Mouse (Mus musculus) retina, embryonic 14.5 days (tissue): ENCODE results near the gene Polr3e.
"Not testable (repeated sequence)": the region's sequence is repeated elsewhere in the genome, so short reads cannot be mapped to it uniquely, and the experiment has no call there.

Source experiments
- DNase-seq: peaks from one replicate; pipeline ENCODE4 v3.0.0-alpha.2; 2015; ENCODE audit warnings: low spot score

Gene Polr3e

DNA sequence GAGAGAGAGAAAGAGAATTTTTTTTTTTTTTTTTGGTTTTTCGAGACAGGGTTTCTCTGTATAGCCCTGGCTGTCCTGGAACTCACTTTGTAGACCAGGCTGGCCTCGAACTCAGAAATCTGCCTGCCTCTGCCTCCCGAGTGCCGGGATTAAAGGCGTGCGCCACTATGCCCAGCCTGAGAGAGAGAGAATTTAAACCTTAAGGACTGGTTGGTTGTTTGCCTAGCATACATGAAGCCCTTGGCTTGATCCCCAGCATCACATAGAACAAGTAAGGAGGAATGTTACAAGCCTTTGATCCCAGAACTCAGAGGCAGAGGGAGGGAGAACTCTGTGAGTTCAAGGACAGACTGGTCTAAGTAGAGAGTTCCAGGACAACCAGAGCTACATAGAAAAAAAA is 6.3 kb upstream of the Polr3e start:
- not testable (repeated sequence) for DNase-seq

DNA sequence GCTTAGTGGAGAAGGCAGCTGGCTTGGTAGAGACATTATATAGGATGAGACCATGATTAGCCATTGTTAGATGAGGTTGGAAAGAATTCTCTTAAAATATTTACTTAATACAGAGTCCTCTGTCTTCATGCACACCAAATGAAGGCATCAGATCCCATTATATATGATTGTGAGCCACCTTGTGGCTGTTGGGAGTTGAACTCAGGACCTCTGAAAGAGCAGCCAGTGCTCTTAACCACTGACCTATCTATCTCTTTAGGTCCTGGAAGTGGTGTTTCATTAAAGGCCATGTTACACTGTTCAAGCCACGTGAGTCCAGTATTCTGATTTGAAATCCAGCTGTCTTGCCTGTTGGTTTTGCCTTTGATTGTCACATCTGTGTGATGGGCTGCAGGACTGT is 4.2 kb upstream of the Polr3e start:
- DNase-seq, result no peak

DNA sequence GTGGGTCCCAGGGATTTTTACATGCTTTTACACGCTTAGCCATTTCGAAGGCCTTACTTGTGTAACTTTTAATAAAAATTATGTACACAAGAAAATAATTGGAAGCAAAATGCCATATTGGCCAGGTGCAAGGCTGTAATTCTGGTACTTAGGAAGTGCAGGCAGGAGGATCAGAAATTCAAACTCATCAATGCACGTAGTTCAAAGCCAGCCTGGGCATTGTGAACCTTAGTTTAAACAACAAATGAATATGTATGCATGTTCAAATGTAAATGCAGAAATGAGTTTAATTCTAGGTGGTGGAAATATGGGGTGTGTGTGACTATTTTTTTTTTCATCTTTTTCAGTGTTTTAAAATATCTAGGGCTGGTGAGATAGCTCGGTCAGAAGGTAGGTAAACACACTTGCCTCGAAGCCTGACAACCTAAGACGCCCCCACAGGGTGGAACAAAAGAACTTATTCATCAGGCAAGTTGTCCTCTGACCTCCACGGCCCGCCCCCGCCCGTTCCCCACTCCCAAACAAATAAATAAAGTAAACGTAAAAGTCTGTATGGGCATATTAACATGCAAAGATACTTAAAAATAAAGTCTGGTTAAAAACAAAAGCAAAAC is 1.2 kb upstream of the Polr3e start:
- DNase-seq, result no peak

DNA sequence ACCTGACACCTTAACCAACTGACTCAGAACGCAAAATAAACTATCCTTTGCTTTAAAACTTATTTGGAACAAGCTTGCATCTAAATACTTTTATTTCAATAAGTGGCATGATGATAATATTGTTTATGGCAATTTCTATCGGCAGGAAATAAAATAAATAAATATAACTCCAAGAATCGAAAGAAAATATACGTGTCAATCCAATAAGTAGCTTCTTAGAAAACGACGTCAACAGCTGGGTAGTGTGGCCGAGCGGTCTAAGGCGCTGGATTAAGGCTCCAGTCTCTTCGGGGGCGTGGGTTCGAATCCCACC is 309 bp upstream of the Polr3e start:
- no peak for DNase-seq

DNA sequence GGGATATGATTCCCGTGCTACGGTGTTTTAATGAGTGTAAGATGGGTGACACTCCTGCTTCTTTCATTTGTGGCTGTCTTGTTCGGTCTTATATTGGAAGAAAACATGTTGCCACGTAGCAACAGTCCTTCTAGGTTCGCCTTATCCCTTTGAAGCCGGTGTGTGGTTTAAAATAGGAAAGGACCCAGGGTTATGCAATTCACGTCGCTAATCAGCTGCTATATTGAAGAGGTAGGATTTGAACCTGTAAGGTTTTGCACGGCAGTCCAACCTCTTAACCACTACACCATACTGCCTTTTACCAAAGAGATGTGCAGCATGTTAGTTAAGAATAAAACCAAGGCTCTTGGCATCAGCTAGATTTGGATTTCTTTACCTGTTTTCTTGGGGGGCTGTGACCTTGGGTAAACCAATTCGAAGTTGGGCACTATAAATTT is 1.0 kb downstream of the Polr3e start:
- peak; percentile 80 for DNase-seq

DNA sequence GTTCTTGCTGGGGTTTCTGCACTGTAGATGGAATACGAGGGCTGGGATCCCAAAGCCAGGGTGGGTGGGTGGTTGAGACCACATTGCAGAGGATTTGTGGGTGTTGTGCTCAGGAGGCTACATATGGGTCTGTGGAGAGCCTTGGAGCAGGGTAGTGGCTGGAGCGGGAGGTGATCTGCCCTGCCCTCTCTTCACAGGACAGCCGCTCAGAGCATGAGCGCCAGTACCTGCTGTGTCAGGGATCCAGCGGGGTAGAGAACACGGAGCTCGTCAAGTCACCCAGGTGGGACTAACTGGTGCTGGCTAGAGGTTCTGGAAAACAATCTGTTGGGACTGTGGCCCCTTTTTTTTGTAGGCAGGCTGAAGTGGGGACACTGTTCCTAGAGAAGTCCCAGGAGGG is 15.6 kb downstream of the Polr3e start:
- no peak for DNase-seq

DNA sequence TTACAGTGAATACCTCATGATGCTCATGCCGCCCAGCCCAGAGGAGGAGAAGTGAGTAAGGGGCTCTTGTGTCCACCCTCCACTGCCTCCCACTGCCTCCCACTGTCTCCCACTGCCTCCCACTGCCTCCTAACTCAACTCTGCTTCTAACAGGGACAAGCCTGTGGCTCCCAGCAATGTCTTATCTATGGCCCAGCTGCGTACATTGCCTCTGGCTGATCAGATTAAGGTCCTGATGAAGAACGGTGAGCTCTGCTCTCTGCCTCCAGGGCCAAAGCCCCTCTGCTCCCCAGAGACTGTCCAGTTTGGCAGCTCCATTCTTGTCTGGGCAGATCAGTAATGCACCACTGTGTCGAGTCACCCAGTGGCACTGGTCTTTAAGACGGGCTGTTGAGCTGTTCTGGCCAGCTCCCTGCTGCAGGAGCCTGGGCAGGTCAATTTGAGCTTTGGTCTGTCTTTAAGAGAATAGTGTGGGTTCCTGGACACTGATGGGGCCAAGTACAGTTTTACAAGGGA is 16.2 kb downstream of the Polr3e start:
- no peak for DNase-seq

DNA sequence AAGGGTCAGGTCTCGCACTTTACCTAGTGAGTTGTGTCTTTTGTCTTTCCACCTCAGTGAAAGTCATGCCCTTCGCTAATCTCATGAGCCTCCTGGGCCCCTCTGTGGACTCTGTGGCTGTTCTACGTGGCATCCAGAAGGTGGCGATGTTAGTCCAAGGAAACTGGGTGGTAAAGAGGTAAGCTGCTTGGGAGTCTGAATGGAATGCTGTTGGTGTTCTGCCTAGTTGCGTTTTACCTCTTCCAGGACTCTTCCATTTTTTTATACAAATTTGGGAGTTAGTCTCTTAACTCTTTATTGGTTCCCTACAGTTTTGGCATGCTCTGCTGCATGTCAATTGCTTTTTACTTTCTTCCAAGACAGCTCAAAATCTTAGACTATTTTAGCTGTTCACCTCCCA is 17.2 kb downstream of the Polr3e start:
- peak; percentile 82 for DNase-seq

DNA sequence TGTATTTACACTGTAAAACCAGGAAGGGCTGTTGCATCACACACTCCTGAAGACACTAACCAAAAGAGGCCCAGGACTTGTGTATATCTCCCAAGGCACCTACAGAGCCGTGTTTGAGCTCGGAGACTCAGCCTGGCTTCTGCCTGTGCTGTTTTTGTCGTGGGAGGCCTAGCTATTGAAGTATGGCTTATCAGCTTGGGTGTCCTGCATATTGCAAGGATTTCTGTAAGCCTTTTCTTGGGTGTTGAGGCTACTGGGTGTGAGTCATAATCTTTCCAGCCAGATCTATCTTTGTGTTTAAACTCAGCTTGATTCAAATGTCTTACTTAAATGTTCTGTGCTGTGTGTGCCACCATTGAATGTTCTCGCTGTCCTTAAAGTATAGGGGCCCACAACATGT is 19.0 kb downstream of the Polr3e start:
- DNase-seq, result no peak

DNA sequence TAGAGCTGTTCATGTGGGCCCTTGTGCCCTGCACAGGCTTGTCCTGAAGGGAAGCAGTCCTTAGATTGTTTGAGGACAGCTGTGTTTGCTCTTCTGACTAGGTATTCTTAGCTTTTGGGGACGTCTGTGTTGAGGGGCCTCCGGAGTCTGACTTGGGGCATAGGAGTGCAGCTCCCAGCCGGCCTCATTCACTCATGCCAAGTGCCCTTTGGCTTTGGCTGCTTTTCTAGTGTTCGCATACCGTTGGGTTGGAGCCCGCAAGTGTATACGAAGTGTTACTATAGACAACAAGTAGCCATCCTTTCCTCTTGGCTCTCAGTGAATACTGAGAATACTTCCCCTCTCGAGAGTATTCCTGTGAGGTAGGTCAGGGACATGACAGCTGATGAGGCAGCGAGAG is 20.7 kb downstream of the Polr3e start:
- no peak for DNase-seq

DNA sequence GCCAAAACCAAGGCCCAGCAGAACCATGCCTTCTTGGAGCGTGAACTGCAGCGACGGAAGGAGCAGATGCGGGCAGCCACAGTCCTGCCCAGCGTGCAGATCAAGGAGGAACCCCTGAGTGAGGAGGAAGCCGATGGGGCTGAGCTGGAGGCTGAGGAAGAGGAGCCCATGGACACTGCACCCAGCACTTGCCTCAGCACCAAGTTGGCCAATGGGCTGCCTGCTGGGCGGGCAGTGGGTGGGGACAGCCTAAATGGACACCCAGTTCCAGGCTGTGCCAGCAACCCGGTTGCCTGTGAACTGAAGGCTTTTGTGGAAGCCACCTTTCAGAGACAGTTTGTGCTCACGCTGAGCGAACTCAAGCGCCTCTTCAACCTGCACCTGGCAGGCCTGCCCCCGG is 22.8 kb downstream of the Polr3e start:
- DNase-seq, result no peak

DNA sequence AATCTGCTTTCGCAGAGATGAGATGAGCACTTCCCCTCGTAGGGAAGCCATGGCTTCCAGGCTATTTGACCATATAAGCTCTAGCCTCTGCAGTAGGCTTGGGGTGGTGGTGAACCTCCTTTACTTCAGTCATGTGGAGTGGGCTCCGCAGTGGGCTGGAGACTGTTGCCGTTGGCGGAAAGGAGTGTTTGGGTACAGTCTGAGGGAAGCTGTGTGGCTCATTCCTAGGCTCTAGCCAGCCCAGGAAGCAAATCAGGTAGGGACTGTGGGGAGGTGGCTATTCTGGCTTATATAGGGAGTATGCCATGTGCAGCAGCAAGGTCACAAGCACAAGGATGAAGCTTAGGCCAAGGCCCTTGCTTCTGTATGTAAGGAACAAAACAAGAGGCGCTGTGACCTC is 23.7 kb downstream of the Polr3e start:
- DNase-seq, result no peak

DNA sequence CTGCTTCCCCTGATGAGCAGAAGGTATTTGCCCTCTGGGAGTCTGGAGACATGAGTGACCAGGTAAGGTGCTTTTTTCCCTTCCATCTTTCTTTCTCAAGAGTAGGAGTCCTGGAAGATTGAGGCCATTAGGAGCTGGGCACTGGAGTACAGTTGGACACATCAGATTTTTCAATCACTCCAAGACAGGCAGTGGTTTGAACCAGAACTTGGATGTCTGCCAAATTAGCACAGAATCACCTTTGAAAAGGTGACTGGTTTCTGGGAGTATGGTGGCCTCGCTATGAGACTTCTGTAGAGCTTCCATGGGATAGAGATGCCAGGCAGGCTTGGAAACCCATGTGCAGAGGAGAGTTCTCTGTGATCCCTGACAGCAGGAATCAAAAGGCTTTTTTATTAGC is 25.0 kb downstream of the Polr3e start:
- no peak for DNase-seq

DNA sequence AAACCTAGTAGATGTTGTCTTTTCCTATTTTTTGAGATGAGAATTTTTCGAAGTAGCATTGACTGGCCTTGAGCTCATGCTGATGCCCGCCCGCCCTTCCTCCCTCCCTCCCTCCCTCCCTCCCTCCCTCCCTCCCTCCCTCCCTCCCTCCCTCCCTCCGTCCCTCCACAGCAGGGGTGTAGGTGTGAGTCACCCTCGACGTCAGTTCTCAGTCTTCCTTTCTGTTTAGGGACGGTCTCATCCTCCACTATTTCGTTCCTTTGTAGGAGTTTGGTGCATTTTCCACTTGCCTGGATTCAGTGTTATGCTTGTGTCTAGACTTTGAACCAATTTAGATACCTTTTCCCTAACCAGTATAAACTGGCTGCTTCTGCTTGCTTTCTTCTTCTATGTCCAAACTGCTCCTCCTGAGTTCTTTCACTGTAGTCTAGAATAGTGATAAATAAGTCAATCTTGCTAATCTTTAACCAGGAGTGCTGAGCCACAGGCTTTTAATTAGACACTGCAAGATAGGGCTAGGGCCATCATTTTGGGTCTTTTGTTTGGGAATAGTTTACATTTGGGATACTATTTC is 26.5 kb downstream of the Polr3e start:
- no peak for DNase-seq

DNA sequence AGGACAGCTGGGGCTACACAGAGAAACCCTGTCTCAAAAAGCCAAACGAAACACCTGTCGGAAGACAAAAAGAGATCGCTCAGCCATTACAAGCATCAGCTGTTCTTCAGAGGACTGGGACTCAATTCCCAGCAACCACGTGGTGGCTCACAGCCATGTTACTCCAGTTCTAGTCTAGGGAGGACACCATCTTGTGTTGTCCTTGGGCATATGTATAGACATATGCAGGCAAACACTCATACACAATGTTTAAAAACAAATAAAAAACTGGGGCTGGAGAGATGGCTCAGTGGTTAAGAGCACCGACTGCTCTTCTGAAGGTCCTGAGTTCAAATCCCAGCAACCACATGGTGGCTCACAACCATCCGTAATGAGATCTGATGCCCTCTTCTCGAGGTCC is 36.0 kb downstream of the Polr3e start:
- not testable (repeated sequence) for DNase-seq

DNA sequence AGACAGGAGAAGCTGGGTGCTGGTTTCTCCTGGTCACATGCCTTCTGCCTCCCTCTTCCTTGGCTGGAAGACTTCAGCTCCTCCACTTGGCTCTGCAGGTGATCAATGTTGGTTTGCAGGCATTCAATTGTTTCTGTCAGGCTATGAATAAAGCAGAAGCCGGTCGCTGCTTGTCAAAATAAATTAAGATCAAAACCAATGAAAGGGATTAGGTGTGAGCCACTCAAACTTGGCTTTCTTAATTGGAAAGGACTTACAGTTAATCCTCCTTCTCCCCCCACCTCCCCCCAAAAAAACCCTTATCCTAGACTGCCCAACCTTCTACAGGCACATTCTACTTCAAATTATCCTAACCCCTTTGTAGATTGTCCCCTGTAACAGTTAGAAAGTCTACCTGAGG is 42.6 kb downstream of the Polr3e start:
- peak; percentile 45 for DNase-seq

DNA sequence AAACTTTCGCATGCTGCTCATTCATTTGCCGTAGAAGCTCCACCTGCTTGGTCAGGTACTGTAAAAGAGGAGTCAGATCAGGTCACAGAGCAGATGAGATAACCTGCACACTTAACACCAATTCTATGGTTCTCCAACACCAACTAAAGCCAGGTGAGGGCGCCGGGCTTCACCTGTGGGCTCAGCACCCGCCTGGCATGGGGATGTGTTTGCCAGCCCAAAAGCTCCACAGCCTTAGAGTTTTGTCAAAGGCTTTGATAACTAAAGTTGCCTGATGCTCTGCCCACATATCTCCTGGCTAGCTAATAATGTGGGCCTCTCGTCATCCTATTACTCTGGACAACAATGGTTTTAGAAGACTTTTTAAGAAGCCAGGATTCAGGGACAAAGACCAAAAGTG is 43.1 kb downstream of the Polr3e start:
- DNase-seq, result no peak

DNA sequence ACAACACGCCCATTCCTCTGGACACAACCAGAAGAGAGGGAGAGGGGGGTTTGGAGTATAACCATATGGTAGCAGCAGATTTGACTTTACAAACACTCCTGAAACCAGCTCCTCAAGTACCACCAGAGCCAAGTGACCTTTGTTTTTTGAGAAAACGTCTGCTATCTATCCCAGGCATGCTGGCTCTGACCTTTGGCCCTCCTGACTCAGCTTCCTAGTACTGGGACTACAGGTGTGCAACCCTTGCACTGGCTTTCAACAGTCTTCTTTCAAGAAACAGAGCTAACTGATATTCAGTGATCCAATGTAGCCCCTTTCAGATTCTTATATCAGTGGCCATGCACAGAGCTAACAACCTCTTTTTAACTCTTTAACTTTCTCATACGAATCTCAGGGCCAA is 44.3 kb downstream of the Polr3e start:
- DNase-seq, result no peak

DNA sequence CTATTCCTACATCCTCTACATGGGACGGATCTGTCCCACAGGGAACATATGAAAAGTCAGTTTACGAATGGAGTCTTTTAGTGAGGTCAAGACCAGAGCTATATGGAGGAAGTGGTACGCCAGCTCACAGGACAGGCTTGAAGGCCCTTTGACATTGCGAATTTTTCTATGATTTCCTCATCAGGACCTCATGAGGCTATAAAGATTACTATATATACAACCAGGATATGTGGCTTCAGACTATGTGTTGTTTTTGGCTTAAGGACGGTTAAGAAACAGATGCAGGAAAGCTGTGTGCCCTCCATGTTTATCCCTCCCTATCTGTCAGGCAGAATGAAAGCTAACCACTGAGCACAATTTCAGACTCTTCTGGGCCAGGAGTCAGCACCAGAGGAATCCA is 45.6 kb downstream of the Polr3e start:
- no peak for DNase-seq

DNA sequence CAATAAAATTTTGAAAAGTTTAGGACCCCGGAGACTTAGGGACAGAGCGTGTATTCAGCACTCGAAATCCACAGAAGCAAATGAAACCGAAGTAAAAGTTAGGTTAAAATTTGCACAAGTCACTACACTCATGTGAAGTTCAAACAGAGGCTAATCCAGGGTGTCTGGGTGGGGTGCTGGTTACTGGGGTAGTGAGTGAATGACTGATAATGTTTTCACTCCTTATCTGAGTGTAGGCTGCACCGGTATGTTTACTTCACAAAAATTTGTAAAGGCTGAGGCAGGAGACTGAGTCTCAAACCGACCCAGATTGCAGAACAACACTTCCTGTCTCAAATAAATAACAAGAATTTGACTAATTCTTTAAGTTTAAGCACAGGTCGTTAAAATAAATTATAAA is 51.7 kb downstream of the Polr3e start:
- no peak for DNase-seq

DNA sequence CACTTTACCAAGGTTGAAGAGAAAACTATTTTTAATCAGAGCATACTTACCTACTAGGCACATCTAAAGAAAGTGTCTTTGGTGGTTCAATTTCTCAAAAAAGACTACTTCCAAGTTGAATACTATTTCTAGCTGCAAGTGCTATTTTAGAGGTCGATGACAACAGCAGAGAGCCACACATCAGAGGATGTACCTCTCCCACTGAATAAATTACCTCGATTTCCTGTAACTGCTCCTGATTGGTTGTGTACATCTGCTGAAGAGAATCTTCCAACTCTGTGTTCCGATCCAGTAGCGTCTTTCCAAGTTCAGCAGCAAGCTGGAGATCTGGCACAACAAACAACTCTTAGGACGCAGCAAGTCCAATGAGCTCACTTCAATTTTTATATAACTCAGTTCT is 52.6 kb downstream of the Polr3e start:
- DNase-seq, result no peak

DNA sequence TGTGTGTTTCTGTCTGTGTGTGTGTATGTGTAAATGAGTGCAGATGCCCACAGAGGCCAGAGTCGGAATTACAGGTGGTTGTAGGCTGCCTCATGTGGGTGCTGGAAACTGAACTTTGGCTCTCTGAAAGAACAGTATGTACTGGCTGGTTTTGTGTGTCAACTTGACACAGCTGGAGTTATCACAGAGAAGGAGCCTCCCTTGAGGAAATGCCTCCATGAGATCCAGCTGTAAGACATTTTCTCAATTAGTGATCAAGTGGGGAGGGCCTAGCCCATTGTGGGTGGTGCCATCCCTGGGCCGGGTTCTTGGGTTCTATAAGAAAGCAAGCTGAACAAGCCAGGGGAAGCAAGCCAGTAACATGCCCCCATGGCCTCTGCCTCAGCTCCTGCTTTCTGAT is 54.9 kb downstream of the Polr3e start:
- not testable (repeated sequence) for DNase-seq

DNA sequence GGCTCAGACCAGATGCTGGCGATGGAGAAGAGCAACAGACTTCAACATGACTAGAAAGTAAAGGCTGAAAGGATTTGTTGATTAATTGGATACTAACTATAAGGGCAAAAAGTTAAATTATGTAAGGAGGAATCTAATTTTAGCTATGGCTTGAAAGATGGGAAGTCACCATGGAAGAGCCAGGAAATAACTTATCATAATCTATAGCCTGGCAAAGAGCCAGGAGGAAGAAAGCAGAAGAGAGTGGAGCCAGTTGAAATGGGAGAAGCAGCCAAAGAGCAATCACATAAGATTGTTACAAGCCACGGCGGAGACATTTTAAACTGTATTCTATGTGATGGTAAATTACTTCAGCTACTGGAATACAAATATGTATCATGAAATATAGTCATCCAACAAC is 56.5 kb downstream of the Polr3e start:
- DNase-seq, result no peak

DNA sequence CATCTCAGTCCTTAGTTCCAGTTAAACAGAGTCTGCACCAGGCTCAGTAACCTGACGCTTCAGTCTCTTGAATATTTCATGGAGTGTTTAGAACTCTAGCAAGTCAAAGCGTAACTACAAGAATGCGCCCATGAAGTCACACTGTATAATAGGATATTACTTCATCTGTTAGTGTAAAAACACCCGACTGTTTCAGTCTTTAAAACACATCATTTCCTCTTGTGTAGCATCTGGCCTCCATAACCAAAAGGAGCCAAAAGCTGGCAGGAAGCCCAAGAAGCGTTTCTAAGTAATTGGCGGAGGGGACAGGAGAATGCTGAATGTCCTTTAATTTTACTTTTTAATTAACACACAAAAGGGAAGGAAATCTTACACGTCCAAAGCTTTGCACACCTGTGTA is 59.5 kb downstream of the Polr3e start:
- no peak for DNase-seq
